Mouse (Mus musculus) megakaryocyte, embryonic 14.5 days (primary cell): Measurements from ENCODE around the gene Kank4.

Experiments
- FLI1 ChIP-seq: IDR thresholded peaks from 2 replicates; pipeline ENCODE4 v1.6.1; 2012; ENCODE audit warnings: low read length, inconsistent platforms, mixed read lengths
- GATA1 ChIP-seq: IDR thresholded peaks from 3 replicates; pipeline ENCODE4 v1.6.1; 2012; ENCODE audit warnings: mixed read lengths, low read length, inconsistent platforms, borderline replicate concordance

- no peak for TF ChIP-seq FLI1
- no peak for TF ChIP-seq GATA1
Measured at GRCm38 (mm10) chr4:98789861-98790311, 27.5 kb downstream of the Kank4 start.
